Mouse (Mus musculus) ES-E14 (cell line): Measurements from ENCODE around the gene Nono. TPM values are rescaled to one million over a fixed set of nuclear protein-coding genes. Genes with fewer than 3 reads are reported as not detected.

Experiments used
- DNase-seq: peaks from one replicate; pipeline ENCODE4 v3.0.0-alpha.2; 2013; ENCODE audit warnings: low read depth, low spot score
- H3K27ac ChIP-seq: 2 replicates; pipeline ENCODE4 v1.5.1; 2012; ENCODE audit warnings: low read depth, mild to moderate bottlenecking, low read length, moderate library complexity, mixed read lengths; ENCODE audit not compliant: poor library complexity, insufficient read depth, severe bottlenecking
- H3K36me3 ChIP-seq: 2 replicates; pipeline ENCODE4 v1.6.1; 2012; ENCODE audit warnings: mild to moderate bottlenecking, low read length, moderate library complexity, mixed read lengths; ENCODE audit not compliant: control insufficient read depth, poor library complexity, insufficient read depth, severe bottlenecking
- H3K4me1 ChIP-seq, 2 experiments: fragments of 150-350 bp in 1 of 2; sonication (generic) in 1 of 2; 2 replicates each; pipeline ENCODE4 v1.6.1; 2012; ENCODE audit warnings: low read length in 2 of 2, mild to moderate bottlenecking in 1 of 2, mixed read lengths in 1 of 2; ENCODE audit not compliant: control insufficient read depth in 2 of 2, insufficient read depth in 2 of 2, poor library complexity in 1 of 2
- H3K4me3 ChIP-seq, 2 experiments: fragments of 150-350 bp in 1 of 2; sonication (generic) in 1 of 2; 2 replicates each; pipeline ENCODE4 v1.5.1; 2012; ENCODE audit warnings: low read length in 2 of 2, low read depth in 1 of 2, mild to moderate bottlenecking in 1 of 2, mixed read lengths in 1 of 2; ENCODE audit not compliant: insufficient read depth in 1 of 2, poor library complexity in 1 of 2, severe bottlenecking in 1 of 2
- H3K9ac ChIP-seq: 2 replicates; pipeline ENCODE4 v1.6.1; 2012; ENCODE audit warnings: low read depth, mild to moderate bottlenecking, low read length, mixed read lengths; ENCODE audit not compliant: poor library complexity, insufficient read depth, severe bottlenecking
- H3K9me3 ChIP-seq: fragments of 150-350 bp; sonication (generic); 2 replicates; pipeline ENCODE4 v1.6.1; 2012; ENCODE audit warnings: low read depth, mild to moderate bottlenecking, low read length; ENCODE audit not compliant: control insufficient read depth, insufficient read depth
- CHD2 ChIP-seq: IDR thresholded peaks from 2 replicates; pipeline ENCODE4 v1.6.1; 2014; ENCODE audit warnings: mild to moderate bottlenecking, low read depth, low read length, inconsistent platforms
- HCFC1 ChIP-seq: IDR thresholded peaks from 2 replicates; pipeline ENCODE4 v1.6.1; 2012; ENCODE audit warnings: low read length, inconsistent platforms, borderline replicate concordance; ENCODE audit not compliant: insufficient read depth
- MAFK ChIP-seq: IDR thresholded peaks from 2 replicates; pipeline ENCODE4 v1.6.1; 2014; ENCODE audit warnings: mild to moderate bottlenecking, low read depth, low read length, inconsistent platforms; ENCODE audit not compliant: insufficient read depth
- ZC3H11A ChIP-seq: IDR thresholded peaks from 2 replicates; pipeline ENCODE4 v1.6.1; 2012; ENCODE audit warnings: low read depth, mild to moderate bottlenecking, inconsistent platforms, low read length, borderline replicate concordance
- ZNF384 ChIP-seq: IDR thresholded peaks from 2 replicates; pipeline ENCODE4 v1.6.1; 2012; ENCODE audit warnings: low read depth, low read length, inconsistent platforms
- in situ Hi-C, 2 experiments: fragments of 600-800 bp; cut with MboI; formaldehyde crosslinking; loops; one replicate each; pipeline ENCODE4 v1.15.1; 2025; ENCODE audit warnings: low sequenced_read_pairs in 2 of 2, inconsistent platforms in 1 of 2; ENCODE audit not compliant: unreplicated experiment in 2 of 2
- total RNA-seq: library from RNA; depleted of rRNA; stranded (reverse); fragments of 300-350 nt; gene quantifications from 2 replicates; pipeline ENCODE4 v1.2.3, GENCODE M21; 2012

The Nono gene
- total RNA-seq, 1 experiment, result 271 TPM

DNA sequence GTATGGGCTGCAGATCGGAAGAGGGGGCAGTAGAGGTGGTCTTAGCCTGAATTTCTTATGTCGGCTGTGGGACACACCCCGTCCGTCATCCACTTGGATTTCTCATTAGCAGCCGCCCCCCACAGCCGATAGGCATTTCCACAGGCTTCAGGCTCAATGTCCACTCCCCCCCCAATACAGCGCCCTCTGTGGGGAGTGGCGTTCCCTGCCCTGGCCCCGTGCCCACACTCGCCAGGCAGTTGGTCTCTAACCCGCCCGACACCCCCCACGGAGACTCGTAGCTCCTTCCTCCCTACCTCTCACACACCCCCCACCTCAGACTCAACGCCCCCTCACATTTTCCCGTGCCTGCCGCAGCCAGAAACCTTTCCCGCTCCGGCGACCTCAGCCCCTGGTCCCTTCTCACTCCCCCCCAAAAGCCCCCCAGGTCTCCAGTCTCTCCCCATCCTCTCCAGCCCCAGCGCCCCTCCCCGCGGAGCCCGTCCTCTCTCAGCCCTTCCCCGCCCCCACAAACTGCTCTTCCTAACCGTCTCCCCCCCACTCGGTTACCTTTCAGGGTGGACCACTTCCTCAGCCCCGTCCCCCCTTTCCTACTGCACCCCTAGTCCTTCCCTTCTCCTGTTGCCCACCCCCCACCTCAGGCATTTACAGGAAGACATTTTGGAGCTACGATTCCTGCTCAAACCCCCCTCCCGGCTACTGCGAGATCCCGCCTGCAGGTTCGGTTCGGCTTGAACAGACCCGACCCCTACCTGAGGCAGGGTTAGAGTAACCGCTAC, 10.0 kb upstream of the Nono start:
- peak overlapping the region; percentile 86 for H3K9ac ChIP-seq
- H3K4me1 ChIP-seq, result peaks cover 0 to 3% of the 10 kb centered on the region in 2 experiments; a peak in 1 of 4 replicates

DNA sequence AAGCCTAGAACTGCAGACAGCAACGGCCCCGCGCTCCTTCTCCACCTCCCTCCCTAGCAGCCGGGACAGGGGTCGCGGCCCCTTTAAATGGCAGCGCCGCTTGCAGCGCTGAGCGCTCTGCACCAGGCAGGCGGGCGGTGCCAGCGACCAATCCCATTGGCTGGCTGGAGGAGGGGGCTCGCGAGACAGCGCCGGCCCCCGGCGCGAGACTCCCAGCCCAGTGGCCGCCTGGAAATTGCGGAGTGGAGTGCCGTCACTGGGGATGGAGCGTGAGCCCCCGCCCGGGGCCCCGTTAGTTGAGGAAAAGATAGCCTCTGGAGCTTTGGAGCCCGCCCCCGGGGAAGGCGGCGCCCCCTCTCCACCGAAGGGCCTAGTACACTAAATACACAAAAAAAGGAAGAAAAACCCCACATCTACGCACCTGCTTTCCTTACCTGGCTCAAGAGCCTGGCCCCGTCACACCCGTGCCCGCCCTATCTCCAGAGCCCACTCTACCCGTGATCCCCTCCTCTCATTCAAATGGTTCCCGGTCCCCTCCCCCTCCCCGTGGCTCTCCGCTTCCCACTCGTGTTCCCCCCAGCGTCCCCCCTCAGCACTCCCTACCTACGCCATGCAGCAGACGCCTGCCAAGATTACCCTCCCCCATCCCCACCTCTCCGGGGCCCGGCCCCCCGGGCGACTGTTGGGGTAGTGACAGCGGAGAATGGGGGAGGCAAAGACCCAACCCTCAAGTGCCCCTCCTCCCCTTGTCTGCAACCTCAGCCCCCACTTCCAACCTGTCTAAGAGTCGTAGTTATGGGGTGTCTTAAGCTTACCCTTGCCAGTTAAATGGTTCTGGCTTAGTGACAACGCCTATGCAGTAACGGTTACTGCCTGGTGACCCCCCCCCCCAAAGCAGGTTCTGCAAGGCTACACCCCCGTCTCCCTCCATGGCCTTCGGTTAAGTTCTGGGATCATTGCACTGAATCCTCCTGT, 9.1 kb upstream of the Nono start:
- Histone ChIP-seq H3K27ac (peak overlapping the region; percentile 66), H3K9ac (peak overlapping the region; percentile 86), H3K36me3 (peaks cover 11% of the 10 kb centered on the region), H3K4me1 (peaks cover 0 to 3% of the 10 kb centered on the region in 2 experiments; a peak in 1 of 4 replicates), H3K9me3 (no peaks in the 10 kb centered on the region), H3K4me3 (peak overlapping the region; percentile 78 to 90)
- in situ Hi-C loops, result no loop called here
- TF ChIP-seq CHD2 (peak; percentile 95), ZNF384 (no peak), MAFK (no peak), ZC3H11A (no peak)
- no peak for DNase-seq

More for the DNA sequence above, 10.0 kb upstream of the Nono start:
- Histone ChIP-seq H3K4me3 (peak overlapping the region; percentile 78 to 90), H3K27ac (peak overlapping the region; percentile 66), H3K36me3 (peaks cover 14% of the 10 kb centered on the region), H3K9me3 (no peaks in the 10 kb centered on the region)
- in situ Hi-C loops, result no loop called here
- TF ChIP-seq ZNF384 (no peak), CHD2 (no peak), MAFK (no peak), ZC3H11A (no peak), HCFC1 (no peak)
- no peak for DNase-seq

DNA sequence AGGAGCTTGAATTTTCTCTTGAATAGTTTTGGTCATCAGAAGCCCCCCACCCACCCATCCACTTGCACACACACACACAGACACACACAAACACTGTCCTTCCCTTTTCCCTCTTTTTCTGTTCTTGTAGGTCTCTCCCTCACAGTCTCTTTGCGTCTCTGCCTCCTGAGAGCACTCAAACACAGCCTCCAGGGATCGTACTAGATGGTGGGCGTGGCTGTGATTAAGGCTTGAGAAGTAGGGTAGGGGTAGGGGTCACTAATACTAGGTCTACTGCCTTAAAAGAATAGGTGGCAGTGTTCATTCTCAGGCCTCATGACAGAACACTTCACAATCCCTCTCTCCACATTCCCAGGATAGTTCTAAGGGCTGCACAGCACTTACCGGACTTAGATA, 8.4 kb upstream of the Nono start, which contains the start of gene Zmym3:
TSS of gene Zmym3 (minus strand) at position 150 of the 396 bp plus-strand sequence.
- Histone ChIP-seq H3K9me3 (no peaks in the 10 kb centered on the region), H3K4me1 (peaks cover 0 to 3% of the 10 kb centered on the region in 2 experiments; a peak in 1 of 4 replicates), H3K27ac (peak within 1 kb of the TSS; percentile 56; the same call in 1 of the 2 replicates), H3K4me3 (peak within 1 kb of the TSS; percentile 78 to 90), H3K36me3 (peaks cover 4% of the 10 kb centered on the region; the same call in 1 of the 2 replicates), H3K9ac (peak within 1 kb of the TSS; percentile 81)
- TF ChIP-seq HCFC1, result no peak
- no peak for TF ChIP-seq CHD2
- no peak for TF ChIP-seq MAFK
- no peak for TF ChIP-seq ZNF384
- no peak for TF ChIP-seq ZC3H11A
- in situ Hi-C loops, result no loop called here
- no peak for DNase-seq

DNA sequence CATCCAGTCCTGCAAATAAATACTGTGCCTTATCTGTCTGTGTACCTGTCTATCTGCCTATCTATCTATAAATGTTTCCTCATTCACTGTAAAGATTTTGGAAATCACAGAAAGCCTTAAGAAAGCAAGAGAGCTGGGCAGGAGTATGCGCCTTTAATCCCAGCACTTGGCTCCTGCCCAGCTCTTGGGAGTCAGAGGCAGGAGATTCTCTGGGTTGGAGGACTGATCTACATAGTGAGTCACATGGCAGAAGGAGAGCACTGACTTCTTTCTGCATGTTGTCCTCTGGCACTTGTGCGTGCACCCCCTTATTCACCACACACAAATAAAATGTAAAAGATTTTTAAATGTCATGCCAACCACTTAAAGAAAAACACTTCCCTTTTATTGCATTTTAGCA, 5.7 kb upstream of the Nono start:
- in situ Hi-C loops, result no loop called here
- Histone ChIP-seq H3K9ac (no peak overlapping the region), H3K4me1 (no peaks in the 10 kb centered on the region; a peak in 1 of 4 replicates), H3K4me3 (no peak overlapping the region), H3K9me3 (no peaks in the 10 kb centered on the region), H3K36me3 (no peaks in the 10 kb centered on the region), H3K27ac (no peak overlapping the region)
- no peak for TF ChIP-seq HCFC1
- no peak for TF ChIP-seq ZNF384
- no peak for TF ChIP-seq ZC3H11A
- TF ChIP-seq MAFK, result no peak
- TF ChIP-seq CHD2, result no peak
- no peak for DNase-seq
